Mouse (Mus musculus): ENCODE measurements around the gene Kcnh7.

Gene Kcnh7

DNA sequence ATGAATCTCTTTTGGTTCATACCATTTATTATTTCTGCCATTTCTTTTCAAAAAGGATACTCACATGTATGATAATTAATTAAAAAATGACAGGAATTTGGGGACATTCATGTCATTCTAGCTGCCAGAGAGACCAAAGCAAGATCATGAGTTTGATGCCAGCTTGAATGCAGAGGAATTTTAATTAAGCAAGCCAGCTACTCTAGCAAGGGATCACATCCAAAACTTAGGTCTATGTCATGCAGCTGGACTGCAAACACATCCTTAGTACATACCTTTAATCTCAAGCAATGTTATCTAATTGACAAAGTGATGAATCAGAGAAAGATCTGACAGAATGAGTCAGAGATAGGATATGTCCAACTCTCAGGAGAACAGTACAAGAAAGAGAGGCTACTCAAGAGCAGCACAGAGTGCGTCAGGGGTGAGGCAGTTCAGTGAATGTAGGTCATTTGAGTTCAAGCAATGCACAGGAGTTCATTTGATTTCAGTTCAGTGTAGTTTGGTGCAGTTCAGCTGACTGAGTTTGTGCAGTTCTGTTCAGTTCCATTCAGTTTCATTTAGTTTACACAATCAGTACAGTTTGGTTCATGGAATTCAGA is 248.7 kb downstream of the Kcnh7 start:
- no peak for DNase-seq

DNA sequence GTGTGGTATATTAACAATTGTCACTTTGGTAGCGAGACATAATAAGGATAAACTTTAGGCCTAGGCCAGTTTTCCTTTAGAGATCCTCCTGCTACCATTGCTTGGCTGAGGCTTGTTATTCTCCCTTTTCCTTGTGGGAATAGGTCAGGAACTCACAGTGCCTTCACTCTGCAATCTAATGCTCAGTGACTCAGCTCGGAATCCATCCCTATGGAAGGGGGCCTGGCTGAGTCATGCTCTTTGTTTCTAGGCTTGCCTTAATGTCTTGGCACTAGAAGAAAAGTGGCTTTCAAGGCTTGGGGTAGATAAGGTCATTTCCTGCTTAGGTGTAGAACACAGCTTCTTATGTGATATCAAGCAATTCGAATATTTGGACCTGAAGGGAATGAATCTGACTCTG is 255.6 kb downstream of the Kcnh7 start:
- DNase-seq = no peak

DNA sequence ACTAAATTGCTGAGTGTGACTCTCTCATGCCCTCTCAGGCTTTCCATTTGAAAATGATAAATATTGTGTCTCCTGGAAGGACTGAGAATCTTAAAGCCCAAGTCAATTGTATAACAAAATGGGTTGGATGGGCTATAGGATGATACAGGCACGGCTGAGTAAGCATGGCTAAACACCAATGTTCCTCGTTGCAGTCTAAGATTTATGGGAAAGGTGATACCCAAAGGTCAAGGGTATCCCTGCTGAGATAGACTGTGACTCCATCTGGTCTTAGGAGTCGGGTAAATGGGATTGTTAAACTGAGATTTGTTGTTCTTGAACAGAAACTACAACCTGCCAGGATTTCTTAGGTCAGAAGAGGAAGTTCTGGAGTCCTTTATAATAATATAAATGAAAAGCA is 256.0 kb downstream of the Kcnh7 start:
- DNase-seq = no peak

DNA sequence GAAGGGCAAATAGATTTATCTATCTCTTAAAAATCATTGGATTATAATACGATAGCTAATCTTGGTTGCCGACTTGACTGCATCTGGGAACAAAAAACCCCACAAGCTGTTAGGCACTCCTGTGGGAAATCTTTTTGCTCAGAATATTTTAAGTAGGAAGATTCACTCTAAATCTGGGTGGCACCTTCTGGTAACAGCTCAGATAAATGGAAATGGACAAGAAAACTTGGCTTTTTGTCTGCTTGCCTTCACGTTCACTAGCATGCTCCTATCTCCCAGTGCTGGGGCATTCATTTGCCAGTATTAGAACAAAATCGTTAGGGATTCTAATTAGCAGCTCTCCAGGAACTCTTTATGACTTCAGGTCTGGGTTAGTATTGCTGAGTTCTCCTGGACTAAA is 260.3 kb downstream of the Kcnh7 start:
- DNase-seq = no peak

DNA sequence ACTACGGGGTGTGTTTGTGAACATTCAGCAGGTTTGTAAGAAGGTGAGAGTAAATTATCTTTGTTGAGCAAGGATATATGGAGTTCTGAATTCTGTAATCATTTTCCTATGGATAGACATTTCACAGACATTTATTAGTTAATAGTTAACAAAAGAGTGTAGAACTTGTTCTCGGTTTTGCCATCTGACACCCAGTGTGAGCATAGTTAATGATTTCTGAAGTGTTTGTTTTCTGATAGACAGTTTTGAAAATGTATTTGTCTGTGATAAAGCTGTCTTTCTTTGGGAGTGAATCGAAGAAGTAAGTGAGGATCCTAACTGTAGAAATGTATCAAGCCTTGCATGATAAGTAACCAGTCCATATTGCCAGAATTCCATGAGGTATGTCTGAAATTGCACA is 276.4 kb downstream of the Kcnh7 start:
- no peak for DNase-seq

DNA sequence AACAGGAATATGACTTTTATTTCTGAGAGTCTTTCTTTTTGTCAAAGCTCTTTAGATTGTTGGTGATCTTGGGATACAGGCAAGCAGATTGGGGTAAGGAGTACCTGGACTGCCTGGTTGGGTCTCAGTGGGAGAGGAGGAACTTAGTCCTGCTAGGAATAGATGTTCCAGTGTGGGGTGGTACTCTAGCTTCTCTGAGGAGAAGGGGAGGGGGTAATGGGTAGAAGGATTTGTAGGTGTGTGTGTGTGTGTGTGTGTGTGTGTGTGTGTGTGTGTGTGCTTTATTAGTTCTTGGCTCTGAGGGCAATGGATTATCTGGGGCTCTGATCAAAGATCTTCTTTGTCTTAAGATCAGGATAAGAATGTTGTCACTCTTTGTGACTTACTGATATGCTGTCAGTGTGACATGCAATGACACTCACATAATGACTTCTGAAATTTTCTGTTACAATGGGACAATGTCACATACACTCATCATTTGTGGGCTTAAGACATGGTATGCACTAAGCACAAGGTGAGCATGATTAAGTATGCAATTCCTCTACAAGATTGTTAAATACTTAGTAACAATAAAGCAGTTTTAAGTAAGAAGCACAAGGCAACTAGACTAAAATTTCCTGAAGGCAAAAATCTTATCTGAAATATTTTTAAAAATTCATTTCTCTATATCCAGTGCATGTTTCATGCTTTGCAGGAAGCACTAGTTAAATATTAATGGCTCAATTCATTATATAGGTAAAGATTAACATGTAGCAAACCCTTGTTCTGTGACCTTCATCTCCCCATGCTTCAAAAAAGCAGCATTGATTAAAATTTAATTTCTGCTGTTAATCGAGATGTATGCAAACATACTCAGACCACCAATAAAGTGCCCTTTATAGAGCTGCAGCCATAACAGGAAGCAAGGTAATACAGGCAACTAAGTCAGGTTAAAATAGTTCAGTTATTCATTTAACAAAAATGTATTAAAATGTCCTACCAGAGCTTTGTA is 281.4 kb downstream of the Kcnh7 start:
- no peak for DNase-seq

DNA sequence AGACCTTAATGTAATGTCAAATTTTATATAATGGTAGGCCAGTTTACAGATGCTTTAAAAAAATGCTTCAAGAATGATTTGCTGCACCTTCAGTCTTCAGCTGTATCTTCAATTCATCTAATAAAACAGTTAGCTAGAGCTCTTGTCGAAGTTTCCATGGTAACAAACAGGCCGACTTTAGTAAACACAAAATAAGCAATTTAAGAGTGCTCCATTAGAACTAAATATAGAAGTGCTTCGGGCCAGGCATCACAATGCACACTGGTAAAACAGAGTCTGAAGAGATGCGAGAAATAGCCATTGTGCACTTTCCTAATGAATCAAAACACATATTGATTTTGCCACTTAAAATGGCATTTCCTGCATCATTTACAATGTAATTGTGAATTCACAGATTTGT is 305.3 kb downstream of the Kcnh7 start:
- no peak for DNase-seq

DNA sequence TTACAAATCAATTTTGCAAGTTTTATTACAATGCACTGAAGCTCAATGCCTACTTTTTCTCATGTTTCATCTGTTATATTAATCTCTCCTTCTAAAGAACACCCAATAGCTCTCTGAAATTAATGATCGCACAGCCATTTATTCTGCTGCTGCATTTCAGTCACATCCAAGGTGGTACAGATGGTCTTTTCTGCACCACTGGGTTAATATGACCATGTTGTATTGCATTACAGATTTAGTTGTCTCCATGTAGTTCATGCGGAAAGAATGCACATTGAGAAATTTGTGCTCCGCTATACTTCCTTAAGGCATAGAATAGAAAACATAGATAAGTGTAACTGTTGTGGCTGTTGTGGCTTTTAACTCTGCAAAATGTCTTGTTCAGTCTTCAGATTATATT is 328.7 kb downstream of the Kcnh7 start:
- no peak for DNase-seq

DNA sequence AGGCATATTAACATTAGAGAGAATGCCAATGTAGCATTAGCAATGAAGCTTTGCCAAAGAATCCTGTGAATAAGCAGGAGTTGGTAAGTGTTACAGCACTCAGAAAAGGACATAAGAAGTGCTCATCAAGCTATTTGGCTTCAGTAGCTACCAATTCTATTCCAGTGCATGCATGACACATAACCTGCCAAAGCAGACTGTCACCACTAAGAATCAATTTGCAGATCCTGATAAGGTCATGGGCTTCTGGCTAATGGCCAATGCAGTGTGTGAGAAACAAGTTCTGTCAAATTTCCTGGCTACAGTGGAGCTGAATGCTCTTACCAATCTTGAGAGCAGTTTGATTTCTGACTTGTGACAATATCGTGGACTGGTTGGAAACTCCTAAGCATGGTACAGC is 341.5 kb downstream of the Kcnh7 start:
- no peak for DNase-seq

DNA sequence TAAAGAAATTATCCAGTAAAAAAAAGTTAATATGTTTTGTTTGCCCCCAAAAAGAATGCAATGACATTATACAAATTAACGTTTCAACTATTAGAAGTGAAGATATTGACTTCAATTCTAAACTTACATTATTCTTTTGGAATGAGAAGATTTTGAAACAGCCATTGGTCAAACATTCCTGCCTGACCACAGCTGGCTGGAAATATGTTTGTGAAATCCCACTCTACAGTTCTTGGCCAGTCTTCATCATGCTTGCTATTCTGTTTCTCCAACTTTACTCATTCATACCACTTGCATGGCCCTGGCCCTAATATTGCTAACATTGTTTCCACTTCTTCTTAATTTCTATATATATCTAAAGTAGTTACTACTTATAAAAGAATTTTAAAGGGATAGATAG is 349.8 kb downstream of the Kcnh7 start:
- DNase-seq = no peak

DNA sequence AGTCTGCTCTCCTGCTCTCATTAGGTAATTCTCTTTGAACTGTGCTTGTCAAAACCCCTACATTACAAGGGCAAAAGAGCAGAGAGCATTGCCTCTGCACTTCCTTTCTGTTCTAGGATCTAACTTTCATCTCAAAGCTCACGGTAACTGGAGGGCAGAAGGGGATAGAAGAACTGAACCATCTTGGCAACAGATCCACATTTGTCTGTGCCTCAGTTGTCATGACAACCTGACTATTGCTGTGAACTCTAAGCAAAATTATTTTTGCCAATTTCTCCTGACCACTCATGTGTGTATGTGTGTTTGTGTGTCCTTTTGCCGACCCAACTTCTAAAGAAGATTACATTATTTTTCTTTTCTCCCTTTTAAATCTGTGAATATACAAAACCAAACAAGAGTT is 364.9 kb downstream of the Kcnh7 start:
- no peak for DNase-seq

DNA sequence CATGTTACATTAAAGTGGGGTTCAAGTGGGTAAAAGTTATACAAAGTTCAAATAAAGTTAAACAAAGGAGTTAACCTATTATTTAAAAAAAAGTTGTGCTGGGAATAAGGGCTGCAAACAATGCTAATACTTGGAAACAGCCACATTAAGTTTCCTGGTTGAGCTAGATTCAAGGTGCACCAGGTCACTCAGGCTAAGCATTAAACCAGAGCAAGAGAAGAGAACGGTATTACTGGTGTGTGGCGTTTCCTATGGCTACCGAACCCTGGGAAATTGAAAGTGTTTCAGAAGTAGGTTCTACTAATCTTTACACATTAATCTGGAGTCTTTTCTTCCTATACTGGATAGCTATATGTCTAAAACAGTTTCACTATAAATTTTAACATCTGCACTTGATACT is 368.1 kb downstream of the Kcnh7 start:
- no peak for DNase-seq

DNA sequence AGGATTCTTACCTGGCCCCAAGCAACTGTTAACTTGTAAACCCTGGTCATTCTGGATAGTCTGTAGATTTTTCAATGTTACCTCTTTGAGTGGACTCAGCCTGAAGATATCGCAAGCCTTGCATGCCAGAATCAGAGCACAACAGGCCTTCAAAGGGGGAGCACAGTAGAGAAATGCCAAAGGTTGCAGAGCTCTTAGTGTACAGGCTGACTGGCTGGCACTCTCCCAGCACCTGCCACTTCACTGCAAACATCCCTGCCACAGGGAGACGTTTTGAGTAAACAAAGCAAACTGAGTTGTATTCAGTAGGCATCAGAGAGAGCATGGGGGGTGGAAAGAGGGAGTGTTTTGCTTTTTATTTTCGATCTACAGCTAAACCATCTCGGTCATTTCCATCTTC is 375.3 kb downstream of the Kcnh7 start:
- DNase-seq = no peak

DNA sequence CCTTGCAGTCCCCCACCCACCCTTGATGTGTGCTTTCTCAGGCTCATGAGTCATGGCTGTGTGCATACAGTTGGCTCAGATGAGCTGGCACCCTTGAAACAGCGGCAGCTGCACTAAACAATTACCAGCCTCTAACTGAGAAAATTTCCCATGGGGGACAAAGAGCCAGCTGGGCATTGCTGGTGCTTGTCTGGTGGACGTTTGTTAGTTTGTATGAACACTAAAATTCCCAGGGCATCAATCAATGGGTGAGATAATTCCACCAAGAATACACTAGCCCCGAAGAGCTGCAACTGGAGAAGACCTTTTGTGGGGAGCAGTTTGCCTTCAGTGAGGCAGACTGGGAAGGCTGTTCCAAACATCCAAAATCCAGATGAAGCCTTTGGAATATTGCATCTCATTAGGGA is 376.6 kb downstream of the Kcnh7 start:
- DNase-seq = no peak

DNA sequence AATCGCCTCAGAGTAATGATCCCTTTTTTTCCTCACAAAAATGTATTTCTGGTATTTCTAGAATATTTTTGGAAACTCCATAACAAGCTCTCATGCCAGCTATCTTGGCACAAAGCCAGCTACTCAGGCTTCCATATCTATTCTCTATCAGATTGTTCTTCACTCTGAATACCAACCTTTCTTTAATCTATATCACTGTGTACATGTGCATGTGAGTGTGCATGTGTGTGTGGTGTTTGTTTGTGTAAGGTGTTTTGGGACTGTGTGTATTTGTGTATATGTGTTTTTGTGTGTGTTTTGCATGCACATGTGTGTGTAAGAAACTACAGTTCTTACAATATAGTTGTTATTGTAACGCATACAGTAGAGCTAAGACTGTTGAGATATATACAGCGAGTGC is 377.2 kb downstream of the Kcnh7 start:
- DNase-seq = no peak

DNA sequence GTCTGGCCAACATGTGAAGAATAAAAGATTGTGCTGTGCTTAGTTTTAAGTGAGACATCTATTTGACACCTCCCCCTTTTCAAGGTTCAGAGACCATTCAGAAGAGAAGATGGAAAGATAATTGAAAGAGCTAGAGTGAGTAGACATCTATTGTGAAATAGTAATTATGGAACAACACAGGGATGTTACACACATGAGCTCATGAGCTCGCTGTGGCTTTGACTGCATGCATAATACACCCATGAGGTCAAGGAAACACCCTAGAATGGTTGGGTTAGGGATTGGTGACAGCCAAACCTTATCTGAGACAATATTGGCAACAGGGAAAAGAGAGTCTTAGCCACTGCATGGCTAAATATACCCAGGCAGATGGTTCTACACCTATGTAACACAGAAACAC is 380.1 kb downstream of the Kcnh7 start:
- no peak for DNase-seq

DNA sequence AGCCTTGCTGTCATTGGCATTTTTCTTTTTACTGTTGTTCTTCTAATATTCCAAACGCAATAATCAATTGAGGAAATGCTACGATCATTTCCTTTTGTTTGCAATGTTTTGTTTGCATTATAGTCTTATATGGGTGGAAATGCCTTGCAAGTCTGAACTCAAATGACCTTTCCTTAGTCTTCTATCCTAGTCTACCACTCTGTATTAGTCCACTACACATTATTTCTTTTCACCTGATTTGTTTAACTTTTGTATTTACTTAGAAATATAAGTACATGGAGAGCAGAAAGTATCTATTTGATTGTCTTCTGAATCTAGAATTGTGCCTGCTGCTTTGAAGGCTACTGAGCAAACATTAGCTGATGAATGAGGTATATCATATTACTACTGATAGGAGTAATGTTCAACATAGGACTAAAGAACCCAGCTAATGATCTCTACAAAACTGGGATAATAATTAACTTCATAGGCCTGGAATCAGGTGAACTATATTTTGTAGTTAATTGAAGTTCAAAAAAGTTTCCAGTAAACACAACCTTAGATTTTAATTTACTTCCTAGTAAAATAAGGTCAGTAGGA is 399.5 kb downstream of the Kcnh7 start:
- no peak for DNase-seq

DNA sequence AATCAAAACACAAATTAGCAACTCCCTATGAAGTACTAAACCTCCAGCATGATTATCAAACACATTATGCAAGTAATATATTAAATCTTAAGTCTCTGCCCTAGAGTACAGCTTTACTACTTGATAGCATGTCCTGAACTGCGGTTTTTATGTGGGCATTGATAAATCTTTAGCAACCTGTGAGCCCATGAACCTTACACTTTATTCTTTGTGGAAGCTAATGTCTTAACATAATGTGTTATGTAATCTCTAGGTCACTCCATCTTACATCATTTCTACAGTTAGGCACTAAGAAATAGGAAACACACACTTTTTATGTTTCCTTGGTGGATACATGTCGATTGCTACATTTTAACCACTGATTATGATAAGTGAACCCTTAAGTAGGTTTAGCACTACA is 437.8 kb downstream of the Kcnh7 start:
- DNase-seq = no peak

DNA sequence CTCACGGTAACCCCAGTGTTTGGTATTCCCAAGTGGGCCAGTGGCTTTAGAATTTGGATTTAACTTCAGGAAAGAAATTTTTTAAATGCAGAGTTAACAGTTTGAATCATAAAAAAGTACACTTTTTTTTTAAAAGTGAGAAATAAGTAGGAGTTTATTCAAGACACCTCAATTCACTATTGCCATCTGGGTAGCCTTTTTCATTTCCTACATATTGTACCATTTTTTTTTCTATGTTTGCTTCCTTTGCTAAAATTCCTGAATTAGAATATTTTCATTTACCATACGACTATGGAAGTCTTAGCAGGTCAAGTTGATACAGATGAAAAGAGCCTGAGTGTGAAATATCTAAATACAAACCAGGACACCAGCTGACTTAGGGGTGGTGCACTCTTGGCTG is 441.0 kb downstream of the Kcnh7 start:
- DNase-seq = no peak

DNA sequence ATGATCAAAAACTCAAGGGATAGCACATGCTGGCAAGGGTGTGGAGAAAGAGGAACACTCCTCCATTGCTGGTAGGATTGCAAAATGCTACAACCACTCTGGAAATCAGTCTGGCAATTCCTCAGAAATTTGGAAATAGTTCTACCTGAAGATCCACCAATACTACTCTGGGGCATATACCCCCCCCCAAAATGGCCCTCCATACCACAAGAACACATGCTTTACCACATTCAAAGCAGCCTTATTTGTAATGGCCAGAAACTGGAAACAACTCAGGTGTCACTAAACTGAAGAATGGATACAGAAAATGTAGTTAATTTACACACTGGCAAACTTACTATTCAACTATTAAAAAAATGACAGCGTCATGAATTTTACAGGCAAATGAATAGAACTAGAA is 453.4 kb downstream of the Kcnh7 start:
- DNase-seq = no peak

DNA sequence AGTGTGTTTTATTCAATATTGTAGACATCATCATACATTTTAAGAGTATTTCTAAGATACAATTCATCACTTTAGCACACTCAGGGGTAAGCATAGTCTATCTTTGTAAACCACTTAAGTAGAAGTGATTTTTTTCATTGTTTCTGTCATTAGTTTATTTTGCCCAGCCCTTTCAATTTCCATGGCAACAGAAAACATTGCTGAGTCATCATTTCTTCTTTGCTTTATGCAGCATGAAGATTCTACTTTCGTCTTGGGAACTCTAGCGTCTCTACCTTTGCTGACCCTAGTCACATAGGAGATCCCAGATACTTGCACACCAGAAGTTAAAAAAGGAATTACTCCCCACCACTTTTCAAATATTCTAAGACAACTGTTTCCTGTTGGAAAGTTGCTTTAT is 456.4 kb downstream of the Kcnh7 start:
- DNase-seq = no peak

DNA sequence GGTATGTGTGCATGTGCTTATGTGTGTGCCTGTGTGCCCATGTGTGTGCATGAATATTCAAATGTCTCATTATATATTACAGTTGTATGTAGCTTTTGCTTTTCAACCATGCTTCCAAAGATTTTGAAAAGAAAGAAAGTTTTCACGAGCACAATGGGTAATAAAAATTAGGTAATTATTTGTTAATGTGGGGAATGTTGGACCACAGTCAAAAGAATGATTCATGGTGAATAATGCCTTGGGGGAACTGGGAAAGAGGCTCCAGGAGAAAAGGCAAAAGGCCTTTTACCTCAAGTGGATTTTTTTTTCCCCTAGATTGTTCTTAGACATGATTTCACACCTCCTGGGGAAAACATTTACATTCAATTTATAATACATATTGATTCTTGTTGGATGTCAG is 458.1 kb downstream of the Kcnh7 start:
- DNase-seq = no peak

DNA sequence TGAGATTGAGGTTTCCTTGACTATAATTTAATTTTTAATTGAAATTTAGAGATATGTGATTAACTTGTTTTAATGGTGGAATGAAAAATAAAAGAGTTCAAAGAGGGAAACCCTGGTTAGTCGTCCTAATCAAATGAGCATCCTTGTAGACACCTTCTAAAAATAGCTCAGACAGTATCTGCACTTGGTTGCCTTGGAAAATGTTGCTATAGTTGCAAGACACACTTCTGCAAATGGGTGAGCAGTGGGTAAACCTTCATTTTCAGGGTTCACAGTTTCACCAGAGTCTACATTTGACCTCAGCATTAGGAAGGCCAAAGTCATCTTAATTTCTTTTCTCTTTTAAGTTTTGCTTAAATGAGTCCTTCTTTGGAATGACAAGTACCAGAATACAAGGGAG is 465.7 kb downstream of the Kcnh7 start:
- DNase-seq = no peak

DNA sequence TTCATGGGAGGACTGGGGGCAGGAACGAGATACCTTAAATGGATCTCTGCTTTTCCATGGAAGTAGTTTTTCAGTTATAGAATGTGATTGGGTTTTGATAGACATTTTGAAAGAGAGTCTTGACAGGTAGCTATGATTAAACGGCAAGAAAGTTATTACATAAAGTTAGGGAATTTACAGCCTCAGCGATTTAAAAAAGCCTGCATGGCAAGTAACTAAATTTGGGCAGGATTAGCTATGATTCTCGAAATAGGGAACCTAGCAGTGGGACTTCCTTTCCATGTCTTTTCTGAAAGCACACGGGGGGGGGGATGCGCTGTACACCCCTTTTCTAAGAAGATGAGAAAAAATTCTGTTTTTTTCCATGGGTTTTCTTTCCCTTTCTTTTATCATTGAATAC is 466.8 kb downstream of the Kcnh7 start:
- DNase-seq = no peak

Data from lung, postnatal 4 days (tissue).